Mouse (Mus musculus): Measurements from ENCODE around the gene Cavin4.
A peak's percentile ranks its signal among the peaks of the same experiment; 100 is the strongest.
"Not testable (repeated sequence)": the region's sequence is repeated elsewhere in the genome, so short reads cannot be mapped to it uniquely, and the experiment has no call there.

The Cavin4 gene

DNA sequence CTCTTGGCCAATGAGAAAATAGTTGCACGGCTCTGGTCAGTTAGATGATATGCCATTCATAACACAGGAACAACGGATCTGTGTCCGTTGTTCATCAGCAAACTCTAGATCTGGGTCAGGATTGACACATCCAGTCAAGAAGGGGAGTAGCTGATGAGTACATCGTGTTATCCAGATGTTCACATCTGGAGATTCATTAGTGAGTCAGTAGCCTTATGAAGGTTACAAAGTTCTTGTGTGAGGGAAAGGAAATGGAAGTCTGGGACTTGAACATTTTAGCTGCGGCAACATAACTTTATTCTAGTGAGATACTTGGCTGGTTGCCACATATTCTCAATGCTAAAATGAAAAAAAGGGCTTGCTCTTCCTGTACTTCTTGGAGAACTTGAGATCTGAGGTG, 9.6 kb downstream of the Cavin4 start:
- no peak for DNase-seq (ENCODE audit: low read depth, low spot score)

DNA sequence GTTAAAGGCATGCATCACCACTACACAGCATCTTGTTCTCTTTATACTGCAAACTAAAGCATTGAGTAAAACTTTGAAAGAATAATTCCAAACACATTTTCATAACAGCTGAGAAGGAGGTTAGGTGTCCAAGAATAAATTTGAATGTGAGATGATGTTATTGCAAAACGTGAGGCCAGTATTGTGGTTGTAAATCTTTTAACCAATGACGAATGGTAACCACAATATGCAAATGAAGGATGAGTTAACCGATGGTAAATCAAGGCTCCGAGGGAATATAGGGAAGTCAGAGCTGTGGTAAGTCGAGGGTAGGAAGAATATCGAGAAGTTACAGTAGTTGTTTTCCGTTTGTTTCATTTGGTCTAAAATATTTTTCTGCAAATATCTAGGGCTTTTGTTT, 11.1 kb downstream of the Cavin4 start:
- DNase-seq (ENCODE audit: low read depth, low spot score) = no peak

GRCm38 (mm10) chr4:48676570-48677185, 13.4 kb downstream of the Cavin4 start:
- no peak for DNase-seq (ENCODE audit: low read depth, low spot score)

GRCm38 (mm10) chr4:48677276-48677675, 14.0 kb downstream of the Cavin4 start:
- DNase-seq (ENCODE audit: low read depth, low spot score) = no peak

DNA sequence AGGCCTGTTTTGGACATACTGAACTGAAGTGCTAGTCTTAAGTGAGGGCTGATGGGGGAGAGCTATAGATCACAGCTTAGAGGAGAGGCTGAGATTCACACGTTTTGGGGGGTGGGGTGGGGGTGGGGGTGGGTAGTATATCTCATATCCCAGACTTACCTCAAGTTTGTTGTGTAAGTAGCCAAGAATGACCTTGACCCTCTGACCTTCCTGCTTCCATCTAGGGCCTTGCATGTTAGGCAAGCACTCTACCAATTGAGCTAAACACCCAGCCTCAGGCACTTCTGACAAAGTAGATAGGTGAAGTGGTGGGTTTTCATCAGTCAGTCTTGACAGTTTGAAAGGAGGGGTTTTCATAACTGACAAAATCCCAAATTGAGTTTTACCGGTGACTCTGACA, 14.5 kb downstream of the Cavin4 start:
- DNase-seq (ENCODE audit: low read depth, low spot score) = no peak

DNA sequence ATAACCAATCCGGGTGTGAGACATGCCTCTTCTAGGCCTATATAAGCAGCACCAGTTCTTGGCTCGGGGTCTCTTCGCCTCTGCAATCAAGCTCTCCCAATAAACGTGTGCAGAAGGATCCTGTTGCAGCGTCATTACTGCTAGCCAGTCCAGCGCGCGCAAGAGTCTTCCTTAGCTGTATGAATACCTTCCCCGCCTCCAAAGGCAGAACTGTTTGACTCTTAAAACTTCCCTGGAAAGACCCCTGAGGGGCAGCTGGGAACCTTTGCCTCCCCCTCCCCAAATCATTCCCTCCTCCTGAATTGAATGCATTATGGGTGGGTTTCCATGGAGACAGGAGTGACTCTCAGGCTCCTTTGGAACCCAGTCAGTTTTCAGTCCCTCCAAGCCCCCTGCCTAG, 15.5 kb downstream of the Cavin4 start:
- no peak for DNase-seq (ENCODE audit: low read depth, low spot score)

- DNase-seq (ENCODE audit: low read depth, low spot score) = not testable (repeated sequence)
Observed at GRCm38 (mm10) chr4:48679728-48680127, 16.4 kb downstream of the Cavin4 start.

- no peak for DNase-seq (ENCODE audit: low read depth, low spot score)
Observed at GRCm38 (mm10) chr4:48680214-48680613, 16.9 kb downstream of the Cavin4 start.

DNA sequence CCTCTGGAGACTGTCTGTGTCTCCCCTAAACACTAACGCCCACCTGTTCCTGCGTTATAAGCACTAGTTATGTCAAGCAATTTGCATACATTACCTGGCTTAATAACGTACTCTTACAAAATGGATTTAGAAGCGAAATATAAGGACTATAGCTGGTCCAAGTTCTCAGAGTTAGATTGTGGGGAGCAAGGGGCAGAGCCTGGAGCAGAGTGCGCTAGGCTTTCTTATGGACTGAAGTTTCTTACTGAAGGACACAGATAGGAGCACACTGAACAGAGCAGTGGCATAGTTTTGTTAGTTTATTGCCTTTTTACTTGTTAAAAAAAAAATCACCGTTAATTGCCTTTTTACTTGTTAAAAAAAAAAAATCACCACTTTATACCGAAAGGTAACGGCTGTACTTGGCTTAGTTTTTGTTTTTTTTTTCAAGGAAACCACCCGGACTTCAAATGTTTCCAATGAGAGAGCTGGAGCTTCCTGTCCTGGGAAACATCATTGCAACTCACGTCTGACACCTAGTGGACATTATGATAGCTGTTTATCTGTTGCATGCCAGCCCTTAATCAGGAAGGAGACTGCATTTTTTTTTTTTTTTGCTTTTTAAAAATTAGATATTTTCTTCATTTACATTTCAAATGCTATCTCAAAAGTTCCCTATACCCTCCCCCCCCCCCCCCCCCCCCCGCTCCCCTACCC, 17.5 kb downstream of the Cavin4 start:
- DNase-seq (ENCODE audit: low read depth, low spot score) = peak; percentile 59

DNA sequence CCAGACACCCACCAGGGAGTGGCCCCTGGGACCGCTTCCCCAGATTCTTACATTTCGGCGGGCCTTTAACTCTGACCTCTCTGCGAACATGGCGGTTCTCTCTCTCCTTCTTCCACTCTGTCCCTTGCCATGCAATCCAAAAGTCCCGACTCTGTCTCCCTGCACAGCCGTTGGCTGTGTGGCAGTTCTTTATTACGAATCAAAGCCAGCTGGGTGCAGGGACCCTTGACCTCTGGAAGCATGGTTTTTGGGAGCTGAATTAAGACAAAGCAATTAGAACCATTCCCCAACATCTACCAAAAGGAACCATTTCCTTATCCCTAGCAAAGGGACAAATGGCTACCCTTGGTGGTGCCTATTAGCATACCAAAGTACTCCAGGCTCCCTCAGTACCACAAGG, 19.8 kb downstream of the Cavin4 start:
- no peak for DNase-seq (ENCODE audit: low read depth, low spot score)

DNA sequence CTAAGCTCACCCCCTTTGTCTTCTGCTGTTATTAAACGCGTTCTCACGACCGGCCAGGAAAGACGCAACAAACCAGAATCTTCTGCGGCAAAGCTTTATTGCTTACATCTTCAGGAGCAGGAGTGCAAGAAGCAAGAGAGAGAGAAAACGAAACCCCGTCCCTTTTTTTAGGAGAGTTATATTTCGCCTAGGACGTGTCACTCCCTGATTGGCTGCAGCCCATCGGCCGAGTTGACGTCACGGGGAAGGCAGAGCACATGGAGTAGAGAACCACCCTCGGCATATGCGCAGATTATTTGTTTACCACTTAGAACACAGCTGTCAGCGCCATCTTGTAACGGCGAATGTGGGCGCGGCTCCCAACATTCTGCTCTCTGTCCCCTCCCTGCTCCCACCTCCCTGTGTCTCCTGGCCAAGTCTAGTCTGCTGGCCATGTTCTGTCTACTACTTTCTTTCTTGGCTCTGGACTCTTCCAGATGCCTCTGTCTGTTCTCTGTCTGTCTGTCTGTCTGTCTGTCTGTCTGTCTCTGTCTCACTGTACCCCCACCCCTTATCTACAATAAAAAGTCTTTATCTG, 20.4 kb downstream of the Cavin4 start:
- not testable (repeated sequence) for DNase-seq (ENCODE audit: low read depth, low spot score)

GRCm38 (mm10) chr4:48684593-48685187, 21.4 kb downstream of the Cavin4 start:
- DNase-seq (ENCODE audit: low read depth, low spot score) = no peak

- DNase-seq (ENCODE audit: low read depth, low spot score) = no peak
Observed at GRCm38 (mm10) chr4:48688148-48688547, 24.8 kb downstream of the Cavin4 start.

DNA sequence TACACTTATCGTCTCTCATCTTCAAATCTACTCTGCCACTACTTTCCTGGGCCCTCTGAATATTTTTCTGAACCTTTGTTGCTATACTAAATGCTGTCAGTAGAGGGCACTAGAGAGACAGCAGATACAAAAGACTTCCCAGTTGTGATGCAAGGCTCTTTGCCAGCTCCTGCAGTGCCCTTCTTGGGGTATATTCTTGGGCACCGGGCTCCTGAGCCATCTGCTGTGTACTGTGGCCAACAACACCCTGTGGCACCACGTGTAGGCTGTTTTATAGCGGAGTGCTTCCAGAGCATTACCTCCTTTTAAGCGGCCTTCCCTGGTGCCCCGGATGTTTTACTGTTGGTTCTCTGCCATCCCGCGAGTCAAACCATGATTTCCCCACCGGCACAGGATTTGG, 27.3 kb downstream of the Cavin4 start:
- DNase-seq (ENCODE audit: low read depth, low spot score) = no peak

DNA sequence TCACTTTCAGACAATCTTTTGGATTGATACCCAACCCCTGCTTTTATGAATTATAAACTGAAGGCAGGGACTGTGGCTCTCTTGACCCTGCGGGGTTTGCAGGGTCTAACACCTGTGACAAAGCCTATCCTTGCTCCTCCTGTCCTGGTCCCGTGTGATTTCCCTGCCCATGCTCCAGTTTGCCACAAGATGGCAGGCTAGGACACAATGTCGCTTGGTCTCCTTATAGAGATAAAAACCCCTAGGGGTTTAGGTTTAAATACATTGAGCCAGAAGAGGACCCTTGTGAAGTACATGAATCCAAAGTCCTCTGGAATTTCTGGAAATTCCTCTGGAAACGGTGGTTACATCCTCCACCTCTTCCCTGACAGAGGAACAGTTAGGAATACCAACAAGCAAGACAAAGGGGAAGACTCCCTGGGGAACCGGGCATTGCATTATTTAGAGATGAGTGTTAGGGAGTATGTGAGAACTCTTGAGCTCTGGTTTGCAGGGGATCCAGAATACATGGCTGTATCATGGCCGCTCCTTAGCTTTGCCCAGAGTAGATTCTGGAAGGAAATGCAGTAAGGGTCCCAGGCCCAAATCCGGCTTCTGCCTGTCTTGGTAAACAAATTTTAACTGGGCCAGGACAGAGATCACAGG, 28.6 kb downstream of the Cavin4 start:
- no peak for DNase-seq (ENCODE audit: low read depth, low spot score)

GRCm38 (mm10) chr4:48692736-48693292, 29.5 kb downstream of the Cavin4 start:
- DNase-seq (ENCODE audit: low read depth, low spot score) = no peak

GRCm38 (mm10) chr4:48696706-48697105, 33.4 kb downstream of the Cavin4 start:
- no peak for DNase-seq (ENCODE audit: low read depth, low spot score)

DNA sequence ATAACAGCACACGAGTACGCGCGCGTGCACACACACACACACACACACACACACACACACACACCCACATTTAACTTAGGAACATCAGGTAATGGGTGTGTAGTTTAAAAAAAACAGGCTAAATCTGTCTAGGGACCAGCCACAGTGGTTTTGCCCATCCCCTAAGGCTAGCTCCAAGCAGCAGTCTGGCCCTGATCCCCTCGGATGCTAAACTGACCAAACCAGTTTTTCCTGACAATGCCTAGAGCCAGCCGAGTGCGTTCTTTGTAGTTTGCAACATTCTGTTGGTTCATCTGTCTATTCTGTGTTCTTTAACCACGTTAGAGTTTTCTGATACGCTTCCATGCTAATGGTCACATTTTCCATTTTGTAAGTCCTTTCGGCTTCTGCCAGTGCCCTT, 34.0 kb downstream of the Cavin4 start:
- DNase-seq (ENCODE audit: low read depth, low spot score) = no peak

GRCm38 (mm10) chr4:48715865-48716650, 52.7 kb downstream of the Cavin4 start:
- DNase-seq (ENCODE audit: low read depth, low spot score) = no peak

GRCm38 (mm10) chr4:48716817-48717216, 53.5 kb downstream of the Cavin4 start:
- no peak for DNase-seq (ENCODE audit: low read depth, low spot score)

Data from WW6 (cell line).